Mouse (Mus musculus) layer of hippocampus, adult 18-20 months (tissue): ENCODE measurements at regions not wholly inside any gene's neighbourhood (a gene's known extent, or its start where the extent isn't known, plus 50 kb on each side); places are given as distances from the start of the nearest gene placed in this dataset.

Experiments
- DNase-seq, 2 experiments: peaks; one replicate each; pipeline ENCODE4 v3.0.0; 2022; ENCODE audit warnings: low spot score in 2 of 2

GRCm38 (mm10) chr1:81516575-81517210 lies 439.9 kb downstream of the Nyap2 start:
- peak in 1 of 2 experiments; percentile 60 for DNase-seq

- no peak for DNase-seq
Measured at GRCm38 (mm10) chr1:81520420-81521273, 443.9 kb downstream of the Nyap2 start.

- peak; percentile 52 to 71 for DNase-seq
Measured at GRCm38 (mm10) chr1:81522929-81523328, 446.2 kb downstream of the Nyap2 start.

GRCm38 (mm10) chr1:81525821-81526220 lies 449.1 kb downstream of the Nyap2 start:
- DNase-seq: no peak

GRCm38 (mm10) chr1:81537836-81538235 lies 461.1 kb downstream of the Nyap2 start:
- DNase-seq: no peak

- DNase-seq: peak in 1 of 2 experiments; percentile 28
Measured at GRCm38 (mm10) chr1:81539591-81540311, 463.0 kb downstream of the Nyap2 start.

GRCm38 (mm10) chr1:81548906-81549305 lies 472.2 kb downstream of the Nyap2 start:
- DNase-seq: no peak

GRCm38 (mm10) chr1:81549706-81550105 lies 473.0 kb downstream of the Nyap2 start:
- DNase-seq: no peak

- no peak for DNase-seq
Measured at GRCm38 (mm10) chr1:81552731-81553130, 476.0 kb downstream of the Nyap2 start.

GRCm38 (mm10) chr1:81576965-81577664 lies 500.4 kb downstream of the Nyap2 start:
- DNase-seq: no peak

- no peak for DNase-seq
Measured at GRCm38 (mm10) chr1:81577665-81578201, 501.0 kb downstream of the Nyap2 start.

- DNase-seq: no peak
Measured at GRCm38 (mm10) chr1:81581208-81581607, 504.5 kb downstream of the Nyap2 start.

- no peak for DNase-seq
Measured at GRCm38 (mm10) chr1:81587780-81588307, 511.1 kb downstream of the Nyap2 start.

GRCm38 (mm10) chr1:81591623-81592022 lies 514.9 kb downstream of the Nyap2 start:
- DNase-seq: no peak

- DNase-seq: peak; percentile 54 to 60
Measured at GRCm38 (mm10) chr1:81593280-81594182, 516.8 kb downstream of the Nyap2 start.

GRCm38 (mm10) chr1:81594183-81594515 lies 517.4 kb downstream of the Nyap2 start:
- no peak for DNase-seq

- DNase-seq: no peak
Measured at GRCm38 (mm10) chr1:81594606-81595005, 517.9 kb downstream of the Nyap2 start.

- DNase-seq: no peak
Measured at GRCm38 (mm10) chr1:81608772-81609171, 532.0 kb downstream of the Nyap2 start.

GRCm38 (mm10) chr1:81618880-81619279 lies 542.1 kb downstream of the Nyap2 start:
- DNase-seq: no peak

- DNase-seq: no peak
Measured at GRCm38 (mm10) chr1:81624141-81624540, 547.4 kb downstream of the Nyap2 start.
